Mouse (Mus musculus) thymus, adult 2 months (tissue): ENCODE measurements around the gene Msi2.

Source experiments
- CTCF ChIP-seq: fragments of 200-500 bp; IDR thresholded peaks from 2 replicates; pipeline ENCODE4 v1.5.1; 2012; ENCODE audit warnings: mild to moderate bottlenecking, control low read depth, low read length, moderate library complexity, borderline replicate concordance; ENCODE audit not compliant: control insufficient read depth, poor library complexity, insufficient read depth; ENCODE audit errors: extremely low read depth
- POLR2A ChIP-seq: fragments of 200-500 bp; IDR thresholded peaks from 2 replicates; pipeline ENCODE4 v1.6.1; 2012; ENCODE audit warnings: mild to moderate bottlenecking, low read length, control low read depth, moderate library complexity; ENCODE audit not compliant: control insufficient read depth, poor library complexity, insufficient read depth; ENCODE audit errors: extremely low read depth

DNA sequence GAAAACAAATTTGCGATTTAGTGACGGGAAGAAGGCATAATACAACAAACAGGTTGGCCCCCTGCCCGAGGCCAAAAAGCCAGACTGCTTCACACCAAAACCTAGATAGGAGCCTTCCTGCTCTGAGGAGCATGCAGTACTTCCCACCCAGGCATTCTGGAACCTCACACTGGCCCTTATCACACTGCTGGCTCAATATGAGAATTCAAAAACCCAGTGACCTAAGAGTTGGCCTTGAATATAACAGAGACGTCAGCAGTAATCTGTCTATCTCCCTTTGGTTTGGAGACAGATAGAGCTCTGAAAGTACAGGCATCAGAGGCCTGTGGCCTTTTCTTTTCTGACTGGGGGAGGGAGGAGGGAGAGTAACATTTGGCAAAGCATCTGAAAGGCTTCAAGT lies 194.4 kb downstream of the Msi2 start:
- no peak for TF ChIP-seq CTCF
- TF ChIP-seq POLR2A, result no peak
